Mouse (Mus musculus) limb, embryonic 11.5 days (tissue): ENCODE measurements around the gene Tmc8. TPM values are rescaled to one million over a fixed set of nuclear protein-coding genes. Genes with fewer than 3 reads are reported as not detected.

ENCODE experiments used
- ATAC-seq: fragments of 200-750 bp; cut with Nextera tagmentation; 2 replicates; pipeline ENCODE4 v1.8.0; 2017; ENCODE audit warnings: low read depth; ENCODE audit not compliant: insufficient number of reproducible peaks, low FRiP score, low TSS enrichment
- DNase-seq: peaks from one replicate; pipeline ENCODE4 v3.0.0-alpha.2; 2015; ENCODE audit warnings: low spot score
- H3K27ac ChIP-seq: fragments of 300-500 bp; sonication (generic); replicated peaks from 2 replicates; pipeline ENCODE4 v1.5.1; 2014; ENCODE audit warnings: low read depth, mild to moderate bottlenecking, low read length
- H3K27me3 ChIP-seq: fragments of 300-500 bp; sonication (generic); 2 replicates; pipeline ENCODE4 v1.6.1; 2014; ENCODE audit warnings: mild to moderate bottlenecking, low read length, mixed read lengths; ENCODE audit not compliant: control insufficient read depth, insufficient read depth
- H3K36me3 ChIP-seq: fragments of 300-500 bp; sonication (generic); 2 replicates; pipeline ENCODE4 v1.6.1; 2014; ENCODE audit warnings: mild to moderate bottlenecking, low read length, moderate library complexity, mixed read lengths; ENCODE audit not compliant: control insufficient read depth, insufficient read depth
- H3K4me1 ChIP-seq: fragments of 300-500 bp; sonication (generic); 2 replicates; pipeline ENCODE4 v1.6.1; 2014; ENCODE audit warnings: low read length, mixed read lengths; ENCODE audit not compliant: control insufficient read depth, insufficient read depth
- H3K4me2 ChIP-seq: fragments of 300-500 bp; sonication (generic); 2 replicates; pipeline ENCODE4 v1.6.1; 2014; ENCODE audit warnings: low read depth, mild to moderate bottlenecking, moderate library complexity; ENCODE audit not compliant: severe bottlenecking
- H3K4me3 ChIP-seq: fragments of 300-500 bp; sonication (generic); 2 replicates; pipeline ENCODE4 v1.5.1; 2014; ENCODE audit warnings: low read depth, low read length
- H3K9ac ChIP-seq: fragments of 300-500 bp; sonication (generic); 2 replicates; pipeline ENCODE4 v1.6.1; 2014; ENCODE audit warnings: mild to moderate bottlenecking, low read length
- H3K9me3 ChIP-seq: fragments of 300-500 bp; sonication (generic); 2 replicates; pipeline ENCODE4 v1.6.1; 2016; ENCODE audit warnings: low read length; ENCODE audit not compliant: control insufficient read depth
- WGBS: fragments of 180-500 bp; shearing (Covaris S2); extraction: QIAGEN DNeasy Blood & Tissue Kit; methylation state at CpG from one replicate; pipeline ENCODE4 v1.1.7; 2014; 5-methylcytosine and 5-hydroxymethylcytosine counted together
- polyA plus RNA-seq: library from polyadenylated mRNA; unstranded; fragments of >200 nt; fragmentation: Nextera tagmentation; extraction: Ambion mirVana; gene quantifications from 2 replicates; pipeline ENCODE4 v1.2.1, GENCODE M21; 2014

Gene Tmc8
- polyA plus RNA-seq = 0.60 and 0.87 TPM in 2 replicates

DNA sequence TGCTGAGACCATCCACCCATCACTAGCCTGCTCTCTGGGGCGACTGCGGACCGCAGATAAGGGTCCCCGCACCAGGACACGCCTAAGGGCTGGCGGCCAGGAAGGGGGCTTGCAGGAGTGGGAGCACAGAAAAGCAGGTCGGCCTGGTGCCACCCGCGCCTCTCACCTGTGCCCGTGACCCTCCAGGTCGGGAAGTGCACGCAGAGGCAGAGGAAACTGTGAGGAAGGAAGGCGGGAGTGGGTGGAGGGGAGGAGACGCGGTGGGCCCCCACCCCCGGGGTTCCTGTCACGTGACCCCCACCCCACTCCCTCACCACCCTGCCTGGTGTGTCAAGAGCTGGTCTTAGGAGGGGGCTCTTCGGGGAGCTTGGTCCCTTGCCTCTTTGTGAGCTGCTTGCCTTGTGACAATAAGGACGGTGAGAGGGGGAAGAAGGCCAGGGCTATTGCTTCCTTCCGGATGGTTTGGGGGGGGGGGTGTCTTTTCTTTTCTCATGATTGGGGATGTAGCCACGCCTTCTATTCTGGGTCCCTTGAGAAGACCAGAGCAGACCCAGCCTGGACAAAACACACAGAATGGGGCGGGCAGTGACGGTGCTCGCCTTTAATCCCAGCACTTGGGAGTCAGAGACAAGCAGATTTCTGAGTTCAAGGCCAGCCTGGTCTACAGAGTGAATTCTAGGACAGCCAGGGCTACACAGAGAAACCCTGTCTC lies at the start of gene Tmc8, which contains the start of gene Tmc6:
Tmc8 (plus strand) TSS at position 84 of the 712 bp plus-strand sequence.
Tmc6 (minus strand) TSS at position 206 of the 712 bp plus-strand sequence.
- ATAC-seq = no peak
- Histone ChIP-seq H3K4me1 (peaks cover 29% of the 10 kb centered on the region), H3K9me3 (no peaks in the 10 kb centered on the region), H3K4me3 (peak within 1 kb of the TSS; percentile 43), H3K4me2 (peak within 1 kb of the TSS; percentile 99), H3K27me3 (peaks cover 2% of the 10 kb centered on the region; the same call in 1 of the 2 replicates), H3K27ac (peak within 1 kb of the TSS; percentile 32), H3K9ac (peak within 1 kb of the TSS; percentile 28; the same call in 1 of the 2 replicates), H3K36me3 (no peaks in the 10 kb centered on the region)
- WGBS = 46% methylated on average over 24 of the region's 24 CpGs
- no peak for DNase-seq

DNA sequence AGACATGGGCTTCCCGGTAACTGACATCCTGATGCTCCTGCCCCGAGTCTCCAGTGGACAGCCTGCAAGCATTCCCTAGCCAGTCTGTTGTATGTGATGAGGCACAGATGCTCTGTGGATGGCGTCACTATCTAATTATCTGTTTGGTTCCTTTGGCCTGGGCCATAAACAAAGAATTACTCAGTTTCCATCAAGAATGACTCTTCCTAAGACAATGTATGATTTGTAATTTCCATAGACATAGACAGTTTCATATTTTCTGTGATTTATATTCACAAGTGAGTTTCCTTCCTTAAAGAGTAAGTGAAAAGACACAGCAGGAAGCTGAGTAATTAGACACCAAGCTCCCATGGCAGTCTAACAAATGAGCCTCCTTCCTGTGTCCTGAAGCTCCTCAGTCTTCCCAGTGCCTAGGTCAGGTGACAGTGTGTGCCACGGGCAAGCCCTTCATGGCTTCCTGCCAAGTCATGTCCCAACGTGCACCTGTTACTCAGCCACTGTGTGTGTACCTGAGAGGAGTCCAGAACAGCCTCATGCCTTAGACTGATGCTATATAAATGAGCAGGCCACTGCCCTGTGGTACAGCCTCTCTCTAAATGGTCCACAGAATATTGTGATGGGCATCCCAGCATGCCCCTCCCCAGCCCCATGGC lies 45.7 kb upstream of the Tmc8 start:
- no peak for DNase-seq
- Histone ChIP-seq H3K27ac (no peak overlapping the region), H3K4me2 (no peak overlapping the region), H3K4me1 (no peaks in the 10 kb centered on the region), H3K9me3 (no peaks in the 10 kb centered on the region), H3K4me3 (no peak overlapping the region), H3K9ac (no peak overlapping the region), H3K36me3 (peaks cover 8% of the 10 kb centered on the region; the same call in 1 of the 2 replicates), H3K27me3 (no peaks in the 10 kb centered on the region)
- WGBS = 79% methylated on average over 5 of the region's 5 CpGs
- ATAC-seq = no peak

DNA sequence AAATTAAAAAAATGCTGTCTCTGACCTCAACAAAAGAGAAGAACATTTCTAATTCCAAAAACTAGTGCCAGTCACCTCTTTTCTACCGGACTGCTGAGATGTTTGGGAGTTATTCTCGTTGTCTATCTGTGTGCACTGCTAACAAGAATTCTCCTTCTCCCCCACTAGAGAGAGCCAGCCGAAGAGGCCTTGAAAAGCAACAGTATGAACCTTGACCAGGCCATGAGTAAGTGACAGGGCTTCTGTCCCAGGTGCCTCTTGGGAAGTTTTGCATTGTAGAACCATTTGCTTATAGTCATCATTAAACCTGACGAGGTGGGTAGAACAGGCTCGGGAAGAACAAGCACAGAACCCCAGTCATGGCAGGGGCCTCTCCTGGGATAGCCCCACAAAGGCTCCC lies 43.8 kb upstream of the Tmc8 start:
- no peaks in the 10 kb centered on the region for H3K27me3 ChIP-seq
- no peak overlapping the region for H3K27ac ChIP-seq
- DNase-seq (no peak), ATAC-seq (no peak)
- no peak overlapping the region for H3K4me2 ChIP-seq
- no peak overlapping the region for H3K4me3 ChIP-seq
- peaks cover 13% of the 10 kb centered on the region; the same call in 1 of the 2 replicates for H3K36me3 ChIP-seq
- H3K9ac ChIP-seq = no peak overlapping the region
- 93% methylated on average over 5 of the region's 5 CpGs for WGBS
- H3K9me3 ChIP-seq = no peaks in the 10 kb centered on the region
- H3K4me1 ChIP-seq = no peaks in the 10 kb centered on the region

- no peak overlapping the region for H3K4me3 ChIP-seq
- no peaks in the 10 kb centered on the region for H3K4me1 ChIP-seq
- H3K9me3 ChIP-seq = no peaks in the 10 kb centered on the region
- H3K27me3 ChIP-seq = no peaks in the 10 kb centered on the region
- no peak for ATAC-seq
- no peak for DNase-seq
- 87% methylated on average over 6 of the region's 6 CpGs for WGBS
- H3K27ac ChIP-seq = no peak overlapping the region
- H3K4me2 ChIP-seq = no peak overlapping the region
- peaks cover 17% of the 10 kb centered on the region for H3K36me3 ChIP-seq
- H3K9ac ChIP-seq = no peak overlapping the region
These were observed 40.7 kb upstream of the Tmc8 start for GRCm38 (mm10) chr11:117741128-117741527.

DNA sequence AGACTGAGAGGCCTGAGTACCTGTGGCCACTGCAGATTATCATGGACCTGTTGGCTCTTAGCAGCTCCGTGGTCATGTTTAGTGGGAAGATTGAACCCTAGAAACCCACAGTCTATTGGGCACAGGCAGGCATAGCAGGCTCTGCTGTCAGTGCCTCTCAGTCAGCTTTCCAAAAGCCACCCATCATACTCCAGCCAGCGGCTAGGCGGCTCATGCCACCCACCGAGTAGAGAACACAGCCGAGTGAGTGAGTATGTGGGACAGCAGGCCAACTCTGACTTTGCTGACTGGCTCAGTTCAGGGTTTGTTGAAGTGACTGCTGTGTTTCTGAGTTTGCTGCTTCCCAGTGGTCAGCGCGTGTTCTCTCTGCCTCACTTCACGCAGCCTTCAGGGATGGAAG lies 39.6 kb upstream of the Tmc8 start:
- Histone ChIP-seq H3K4me3 (no peak overlapping the region), H3K9me3 (no peaks in the 10 kb centered on the region), H3K36me3 (peaks cover 19% of the 10 kb centered on the region), H3K4me2 (no peak overlapping the region), H3K9ac (no peak overlapping the region), H3K27me3 (no peaks in the 10 kb centered on the region), H3K27ac (no peak overlapping the region), H3K4me1 (no peaks in the 10 kb centered on the region)
- 84% methylated on average over 8 of the region's 8 CpGs for WGBS
- no peak for ATAC-seq
- DNase-seq = no peak

DNA sequence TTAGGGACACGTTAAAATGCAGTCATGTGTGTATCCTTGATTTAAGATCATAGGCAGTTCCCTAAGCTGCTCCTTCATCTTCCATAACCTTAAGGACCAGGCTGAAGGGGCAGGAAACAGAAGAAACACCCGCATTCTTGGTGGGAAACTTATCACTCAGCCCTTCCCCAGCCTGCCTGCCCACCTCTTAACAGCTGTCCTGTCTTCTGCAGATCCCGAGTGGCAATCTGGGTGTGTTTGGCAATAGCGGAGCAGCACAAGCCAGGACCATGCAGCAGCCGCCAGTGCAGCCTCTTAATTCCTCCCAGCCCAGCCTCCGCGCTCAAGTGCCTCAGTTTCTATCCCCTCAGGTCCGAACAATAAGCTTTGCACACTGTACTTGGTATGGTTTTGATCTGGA lies 39.2 kb upstream of the Tmc8 start:
- Histone ChIP-seq H3K4me1 (no peaks in the 10 kb centered on the region), H3K36me3 (peaks cover 22% of the 10 kb centered on the region), H3K27me3 (no peaks in the 10 kb centered on the region), H3K4me3 (no peak overlapping the region), H3K27ac (no peak overlapping the region), H3K9ac (no peak overlapping the region), H3K4me2 (no peak overlapping the region), H3K9me3 (no peaks in the 10 kb centered on the region)
- DNase-seq (no peak), ATAC-seq (no peak)
- 84% methylated on average over 8 of the region's 8 CpGs for WGBS

GRCm38 (mm10) chr11:117743454-117744030 lies 38.3 kb upstream of the Tmc8 start:
- Histone ChIP-seq H3K36me3 (peaks cover 24% of the 10 kb centered on the region), H3K27ac (no peak overlapping the region), H3K4me1 (no peaks in the 10 kb centered on the region), H3K9me3 (no peaks in the 10 kb centered on the region), H3K27me3 (no peaks in the 10 kb centered on the region), H3K9ac (no peak overlapping the region), H3K4me3 (no peak overlapping the region), H3K4me2 (no peak overlapping the region)
- DNase-seq (peak; percentile 31), ATAC-seq (no peak)
- WGBS = 41% methylated on average over 4 of the region's 4 CpGs

- ATAC-seq (no peak), DNase-seq (no peak)
- Histone ChIP-seq H3K27me3 (no peaks in the 10 kb centered on the region), H3K4me1 (no peaks in the 10 kb centered on the region), H3K9ac (no peak overlapping the region), H3K27ac (no peak overlapping the region), H3K4me2 (no peak overlapping the region), H3K36me3 (peaks cover 22% of the 10 kb centered on the region), H3K4me3 (no peak overlapping the region), H3K9me3 (no peaks in the 10 kb centered on the region)
- WGBS = 82% methylated on average over 4 of the region's 4 CpGs
These were observed 33.2 kb upstream of the Tmc8 start for GRCm38 (mm10) chr11:117748628-117749027.
